Mouse (Mus musculus): ENCODE measurements around the gene Ctbp1. TPM values are rescaled to one million over a fixed set of nuclear protein-coding genes. Genes with fewer than 3 reads are reported as not detected.
A peak's percentile ranks its signal among the peaks of the same experiment; 100 is the strongest.

The Ctbp1 gene
- polyA plus RNA-seq, 2 experiments from 2014 or later: 21.3 to 27.1 TPM

DNA sequence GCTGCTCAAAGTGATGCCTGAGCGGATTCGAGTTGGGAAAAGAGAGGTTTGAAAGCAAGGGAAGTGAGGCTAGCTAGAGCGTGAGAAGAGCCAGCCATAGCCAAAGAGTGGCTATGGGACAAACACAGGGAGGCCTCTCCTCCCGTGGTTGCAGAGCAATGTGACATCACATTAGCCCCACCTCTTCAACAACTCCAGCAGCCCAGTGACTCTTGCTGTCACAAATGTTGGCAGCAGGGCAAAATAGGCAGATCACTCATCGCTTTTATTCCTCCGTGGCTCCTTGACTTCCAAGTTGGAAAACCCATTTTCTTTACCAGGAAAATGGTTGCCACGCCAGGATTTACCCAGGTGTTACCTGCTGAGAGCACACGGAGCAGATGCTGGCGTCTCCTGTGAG lies 67.7 kb downstream of the Ctbp1 start:
- no peak for ATAC-seq

DNA sequence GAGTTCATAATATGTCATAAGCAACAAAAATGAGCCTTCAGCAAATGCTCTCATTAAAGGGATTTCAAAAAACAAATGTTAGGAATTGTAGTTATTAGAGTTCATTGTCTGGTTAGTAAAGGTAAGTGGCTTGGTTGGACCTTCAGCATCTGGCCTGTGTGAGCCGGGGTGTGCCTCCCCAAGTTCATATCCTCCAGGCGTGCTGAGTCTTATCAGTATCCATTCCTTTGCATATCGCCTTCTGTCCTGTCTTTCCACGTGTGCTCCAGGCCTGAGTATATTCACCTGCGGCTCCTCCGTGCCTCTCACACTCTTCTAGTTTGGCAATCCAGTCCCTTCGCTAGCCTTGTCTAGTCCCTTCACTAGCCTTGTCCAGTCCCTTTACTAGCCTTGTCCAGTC lies 68.5 kb downstream of the Ctbp1 start:
- no peak for ATAC-seq

DNA sequence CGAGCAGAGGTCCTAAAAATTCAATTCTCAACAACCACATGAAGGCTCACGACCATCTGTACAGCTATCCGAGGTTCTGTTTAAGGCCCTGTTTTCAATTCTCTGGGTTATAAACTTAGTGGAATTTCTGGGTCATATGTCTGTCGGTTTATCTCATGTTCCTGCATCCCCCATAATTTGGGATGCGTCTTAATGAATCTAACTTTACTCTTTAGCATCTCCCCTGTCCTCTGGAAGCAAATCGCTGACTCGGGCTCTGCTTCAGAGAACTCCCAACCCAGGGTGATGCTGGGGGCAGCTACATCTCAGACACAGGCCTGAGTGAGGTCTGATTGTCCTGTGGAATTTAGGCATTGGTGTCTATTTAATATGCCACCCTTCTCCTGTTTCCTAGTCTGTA lies 70.5 kb downstream of the Ctbp1 start:
- ATAC-seq: no peak

GRCm38 (mm10) chr5:33203691-33204242 lies 71.0 kb downstream of the Ctbp1 start:
- ATAC-seq: peak; percentile 68

DNA sequence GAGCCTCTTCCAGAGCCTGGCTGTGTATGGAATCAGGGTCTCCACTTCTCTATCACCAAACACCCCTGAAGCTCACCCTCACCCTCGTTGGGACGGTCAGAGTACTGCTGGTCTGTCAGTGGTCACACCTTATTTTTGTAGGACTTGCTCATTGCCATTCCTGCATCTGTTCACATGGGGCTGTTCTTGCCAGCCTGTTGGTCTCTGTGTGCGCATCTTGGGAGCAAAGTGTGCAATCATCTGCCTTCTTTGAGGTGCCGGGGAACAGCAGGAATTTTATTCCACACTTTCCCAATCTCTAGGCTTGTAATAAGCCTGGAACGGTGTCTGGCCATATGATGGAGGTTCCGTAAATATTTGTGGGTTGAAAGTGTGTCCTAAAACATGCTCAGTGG lies 71.6 kb downstream of the Ctbp1 start:
- no peak for ATAC-seq

- ATAC-seq: no peak
Measured at GRCm38 (mm10) chr5:33202516-33203170, 72.2 kb downstream of the Ctbp1 start.

- no peak for ATAC-seq
Measured at GRCm38 (mm10) chr5:33201697-33202096, 73.1 kb downstream of the Ctbp1 start.

DNA sequence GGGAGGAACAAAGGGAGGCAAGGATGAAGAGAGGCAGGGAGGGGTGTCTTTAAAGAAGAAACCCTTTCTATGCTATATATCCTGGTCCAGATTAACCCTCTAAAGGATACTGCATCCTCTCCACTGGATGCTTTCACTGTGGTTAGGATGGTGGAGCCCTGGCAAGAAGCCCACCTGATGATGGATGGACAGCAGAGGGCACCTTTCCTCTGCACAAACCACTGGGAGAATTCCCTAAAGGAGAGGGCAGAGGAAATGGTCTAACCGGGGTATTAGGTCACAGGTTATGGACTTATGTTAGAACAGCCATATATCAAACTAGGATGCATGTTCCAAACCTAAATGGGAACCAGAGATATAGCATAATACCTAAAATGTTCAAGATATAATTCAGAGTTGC lies 74.7 kb downstream of the Ctbp1 start:
- no peak for ATAC-seq

Other genes with a start within 250 kb of the Ctbp1 start
- gene Slc5a1, start 170.8 kb downstream of the Ctbp1 start, polyA plus RNA-seq (2017; shearing (Covaris generic)): not detected
- not detected for gene Spon2, start 56.5 kb downstream of the Ctbp1 start, polyA plus RNA-seq (2017; shearing (Covaris generic))
- gene Maea, start 60.5 kb upstream of the Ctbp1 start, polyA plus RNA-seq (2017; shearing (Covaris generic)): 10 to 100 TPM; 68.7 to 87.8 TPM
- 10 to 100 TPM; 15.5 to 20.3 TPM for gene Uvssa, start 103.6 kb upstream of the Ctbp1 start, polyA plus RNA-seq (2017; shearing (Covaris generic))
- not detected for gene Nkx1-1, start 159.0 kb upstream of the Ctbp1 start, polyA plus RNA-seq (2017; shearing (Covaris generic))